Mouse (Mus musculus) MEL (cell line): ENCODE results near the gene Gm20721. TPM values are rescaled to one million over a fixed set of nuclear protein-coding genes. Genes with fewer than 3 reads are reported as not detected.

Experiments used
- DNase-seq: peaks from one replicate; pipeline ENCODE4 v3.0.0; 2011; ENCODE audit warnings: low read depth, low spot score
- H3K27ac ChIP-seq: 2 replicates; pipeline ENCODE4 v1.5.1; 2012; ENCODE audit warnings: low read depth, mild to moderate bottlenecking, control low read depth, low read length, moderate library complexity; ENCODE audit not compliant: control insufficient read depth
- H3K27me3 ChIP-seq, 2 experiments: fragments of 150-350 bp in 1 of 2; sonication (generic) in 1 of 2; 2 replicates each; pipeline ENCODE4 v1.6.1; 2012; ENCODE audit warnings: low read length in 2 of 2, mild to moderate bottlenecking in 2 of 2, improper control_type of control experiment in 1 of 2, moderate library complexity in 1 of 2; ENCODE audit not compliant: insufficient read depth in 2 of 2, control insufficient read depth in 1 of 2
- H3K36me3 ChIP-seq, 2 experiments: 2 replicates each; pipeline ENCODE4 v1.6.1; 2012 to 2014; ENCODE audit warnings: low read length in 2 of 2, improper control_type of control experiment in 1 of 2, inconsistent platforms in 1 of 2, mild to moderate bottlenecking in 1 of 2; ENCODE audit not compliant: insufficient read depth in 2 of 2, control insufficient read depth in 1 of 2
- H3K4me1 ChIP-seq, 2 experiments: fragments of 150-350 bp in 1 of 2; sonication (generic) in 1 of 2; 2 replicates each; pipeline ENCODE4 v1.6.1; 2012; ENCODE audit warnings: low read length in 2 of 2, improper control_type of control experiment in 1 of 2, mild to moderate bottlenecking in 1 of 2; ENCODE audit not compliant: insufficient read depth in 2 of 2, control insufficient read depth in 1 of 2
- H3K4me3 ChIP-seq, 2 experiments: fragments of 150-350 bp in 1 of 2; sonication (generic) in 1 of 2; 2 replicates each; pipeline ENCODE4 v1.5.1; 2012; ENCODE audit warnings: low read depth in 2 of 2, low read length in 2 of 2, mild to moderate bottlenecking in 2 of 2, moderate library complexity in 2 of 2, control low read depth in 1 of 2, improper control_type of control experiment in 1 of 2; ENCODE audit not compliant: control insufficient read depth in 1 of 2, insufficient read depth in 1 of 2
- H3K79me2 ChIP-seq: 2 replicates; pipeline ENCODE4 v1.6.1; 2012; ENCODE audit warnings: mild to moderate bottlenecking, low read length, moderate library complexity; ENCODE audit not compliant: control insufficient read depth, poor library complexity, insufficient read depth
- H3K9ac ChIP-seq: 2 replicates; pipeline ENCODE4 v1.6.1; 2012; ENCODE audit warnings: low read depth, mild to moderate bottlenecking, control low read depth, low read length, moderate library complexity; ENCODE audit not compliant: control insufficient read depth, poor library complexity, severe bottlenecking
- H3K9me3 ChIP-seq: fragments of 150-350 bp; sonication (generic); replicated peaks from 2 replicates; pipeline ENCODE4 v1.6.1; 2012; ENCODE audit warnings: mild to moderate bottlenecking, low read length, improper control_type of control experiment, moderate library complexity; ENCODE audit not compliant: insufficient read depth
- CHD2 ChIP-seq: IDR thresholded peaks from 2 replicates; pipeline ENCODE4 v1.6.1; 2011; ENCODE audit warnings: low read length, improper control_type of control experiment
- CTCF ChIP-seq, 3 experiments: IDR thresholded peaks in 2 of 3; conservative IDR thresholded peaks in 1 of 3; 2 replicates each; pipeline ENCODE4 v1.5.1; 2011 to 2012; ENCODE audit warnings: low read length in 3 of 3, low read depth in 2 of 3, mild to moderate bottlenecking in 2 of 3, improper control_type of control experiment in 1 of 3, inconsistent platforms in 1 of 3, mixed read lengths in 1 of 3, moderate library complexity in 1 of 3; ENCODE audit not compliant: control insufficient read depth in 1 of 3, insufficient read depth in 1 of 3, poor library complexity in 1 of 3, severe bottlenecking in 1 of 3
- E2F4 ChIP-seq: IDR thresholded peaks from 2 replicates; pipeline ENCODE4 v1.6.1; 2011; ENCODE audit warnings: low read depth, low read length, improper control_type of control experiment, borderline replicate concordance
- ETS1 ChIP-seq: IDR thresholded peaks from 2 replicates; pipeline ENCODE4 v1.6.1; 2012; ENCODE audit warnings: low read depth, mild to moderate bottlenecking, inconsistent platforms, low read length, improper control_type of control experiment, moderate library complexity
- GABPA ChIP-seq: IDR thresholded peaks from 2 replicates; pipeline ENCODE4 v1.6.1; 2012; ENCODE audit warnings: low read depth, mild to moderate bottlenecking, inconsistent platforms, low read length, improper control_type of control experiment, moderate library complexity
- GATA1 ChIP-seq: IDR thresholded peaks from 2 replicates; pipeline ENCODE4 v1.6.1; 2011; ENCODE audit warnings: low read depth, low read length, improper control_type of control experiment
- JUND ChIP-seq: IDR thresholded peaks from 2 replicates; pipeline ENCODE4 v1.6.1; 2011; ENCODE audit warnings: low read depth, mild to moderate bottlenecking, improper control_type of control experiment, low read length
- MAFK ChIP-seq: IDR thresholded peaks from 2 replicates; pipeline ENCODE4 v1.6.1; 2011; ENCODE audit warnings: low read depth, mild to moderate bottlenecking, low read length, improper control_type of control experiment, borderline replicate concordance
- MAZ ChIP-seq: IDR thresholded peaks from 2 replicates; pipeline ENCODE4 v1.6.1; 2012; ENCODE audit warnings: low read depth, mild to moderate bottlenecking, inconsistent platforms, low read length, improper control_type of control experiment
- MEF2A ChIP-seq: IDR thresholded peaks from 2 replicates; pipeline ENCODE4 v1.6.1; 2014; ENCODE audit warnings: low read depth, mild to moderate bottlenecking, inconsistent platforms, low read length, improper control_type of control experiment; ENCODE audit not compliant: poor library complexity, insufficient replicate concordance, severe bottlenecking; ENCODE audit errors: extremely low read depth
- MXI1 ChIP-seq: IDR thresholded peaks from 2 replicates; pipeline ENCODE4 v1.6.1; 2011; ENCODE audit warnings: mild to moderate bottlenecking, low read depth, low read length, improper control_type of control experiment
- MYB ChIP-seq: IDR thresholded peaks from 2 replicates; pipeline ENCODE4 v1.6.1; 2011; ENCODE audit warnings: mild to moderate bottlenecking, low read depth, low read length, improper control_type of control experiment
- MYC ChIP-seq: IDR thresholded peaks from 2 replicates; pipeline ENCODE4 v1.6.1; 2011; ENCODE audit warnings: low read depth, mild to moderate bottlenecking, low read length, improper control_type of control experiment, moderate library complexity
- NELFE ChIP-seq: IDR thresholded peaks from 2 replicates; pipeline ENCODE4 v1.6.1; 2011; ENCODE audit warnings: low read depth, low read length, improper control_type of control experiment
- POLR2A ChIP-seq, 2 experiments: IDR thresholded peaks; 2 replicates each; pipeline ENCODE4 v1.6.1; 2011 to 2012; ENCODE audit warnings: low read length in 2 of 2, mild to moderate bottlenecking in 2 of 2, control low read depth in 1 of 2, improper control_type of control experiment in 1 of 2, low read depth in 1 of 2, moderate library complexity in 1 of 2; ENCODE audit not compliant: control insufficient read depth in 1 of 2, insufficient read depth in 1 of 2, poor library complexity in 1 of 2
- POLR2AphosphoS2 ChIP-seq: IDR thresholded peaks from 2 replicates; pipeline ENCODE4 v1.6.1; 2011; ENCODE audit warnings: low read length, improper control_type of control experiment
- RAD21 ChIP-seq: IDR thresholded peaks from 2 replicates; pipeline ENCODE4 v1.6.1; 2011; ENCODE audit warnings: mild to moderate bottlenecking, low read depth, low read length, improper control_type of control experiment
- SIN3A ChIP-seq: IDR thresholded peaks from 2 replicates; pipeline ENCODE4 v1.6.1; 2012; ENCODE audit warnings: low read length, improper control_type of control experiment, inconsistent platforms
- SMC3 ChIP-seq: IDR thresholded peaks from 2 replicates; pipeline ENCODE4 v1.6.1; 2011; ENCODE audit warnings: low read depth, low read length, improper control_type of control experiment
- TAL1 ChIP-seq: IDR thresholded peaks from 2 replicates; pipeline ENCODE4 v1.6.1; 2012; ENCODE audit warnings: mild to moderate bottlenecking, inconsistent platforms, low read length, moderate library complexity, mixed read lengths
- UBTF ChIP-seq: IDR thresholded peaks from 2 replicates; pipeline ENCODE4 v1.6.1; 2012; ENCODE audit warnings: low read depth, mild to moderate bottlenecking, inconsistent platforms, low read length, improper control_type of control experiment, moderate library complexity, borderline replicate concordance; ENCODE audit not compliant: insufficient read depth
- USF2 ChIP-seq, 2 experiments: IDR thresholded peaks; 2 replicates each; pipeline ENCODE4 v1.6.1; 2011 to 2012; ENCODE audit warnings: improper control_type of control experiment in 2 of 2, low read length in 2 of 2, borderline replicate concordance in 1 of 2, inconsistent platforms in 1 of 2, low read depth in 1 of 2, mild to moderate bottlenecking in 1 of 2; ENCODE audit not compliant: insufficient read depth in 1 of 2
- ZC3H11A ChIP-seq: IDR thresholded peaks from 2 replicates; pipeline ENCODE4 v1.6.1; 2012; ENCODE audit warnings: low read depth, mild to moderate bottlenecking, inconsistent platforms, low read length, improper control_type of control experiment
- ZMIZ1 ChIP-seq: IDR thresholded peaks from 2 replicates; pipeline ENCODE4 v1.6.1; 2012; ENCODE audit warnings: low read depth, mild to moderate bottlenecking, inconsistent platforms, low read length, improper control_type of control experiment, moderate library complexity
- ZNF384 ChIP-seq: IDR thresholded peaks from 2 replicates; pipeline ENCODE4 v1.6.1; 2012; ENCODE audit warnings: low read depth, mild to moderate bottlenecking, inconsistent platforms, low read length, improper control_type of control experiment
- polyA plus RNA-seq, 2 experiments: library from polyadenylated mRNA; stranded (reverse) in 1 of 2; unstranded in 1 of 2; fragments of >175 nt in 1 of 2; fragments of >200 nt in 1 of 2; gene quantifications; 2 replicates each; pipeline versions ENCODE4 v1.2.1 to v1.2.4; 2012; ENCODE audit warnings: low replicate concordance in 2 of 2, low read depth in 1 of 2; ENCODE audit not compliant: insufficient read length in 2 of 2, insufficient read depth in 1 of 2, missing spikeins in 1 of 2
- total RNA-seq: library from RNA; depleted of rRNA; stranded (reverse); fragments of 300-350 nt; gene quantifications from 2 replicates; pipeline ENCODE4 v1.2.3, GENCODE M21; 2012

Gm20721 gene
- total and polyA plus RNA-seq, 3 experiments: 34.2 to 171 TPM; not detected in 1

- Histone ChIP-seq H3K79me2 (no peaks in the 10 kb centered on the region), H3K9ac (no peak overlapping the region), H3K4me1 (no peaks in the 10 kb centered on the region), H3K36me3 (no peaks in the 10 kb centered on the region), H3K4me3 (no peak overlapping the region), H3K27me3 (no peaks in the 10 kb centered on the region), H3K27ac (no peak overlapping the region), H3K9me3 (no peaks in the 10 kb centered on the region)
- no peak for DNase-seq
- TF ChIP-seq MEF2A (no peak), SMC3 (no peak), CHD2 (no peak), USF2 (IDR thresholded peaks at IDR 0.05; ENCODE audit: borderline replicate concordance in 1 of 2, insufficient read depth in 1 of 2, low read depth in 1 of 2, low read length in 2 of 2) (no peak), MAZ (no peak), ETS1 (no peak), TAL1 (no peak), JUND (no peak), GATA1 (no peak), MYB (no peak)
Measured at GRCm38 (mm10) chr2:174300186-174300585, 46.3 kb downstream of the Gm20721 start.

- no peak for DNase-seq
- TF ChIP-seq SMC3 (no peak), POLR2A (IDR thresholded peaks at IDR 0.05; ENCODE audit: control insufficient read depth in 1 of 2, insufficient read depth in 1 of 2, low read depth in 1 of 2, low read length in 2 of 2, poor library complexity in 1 of 2) (no peak)
- Histone ChIP-seq H3K4me1 (no peaks in the 10 kb centered on the region), H3K79me2 (no peaks in the 10 kb centered on the region), H3K9me3 (no peaks in the 10 kb centered on the region), H3K9ac (no peak overlapping the region), H3K36me3 (no peaks in the 10 kb centered on the region), H3K27me3 (no peaks in the 10 kb centered on the region), H3K4me3 (no peak overlapping the region), H3K27ac (no peak overlapping the region)
Measured at GRCm38 (mm10) chr2:174299771-174300160, 46.7 kb downstream of the Gm20721 start.

GRCm38 (mm10) chr2:174299091-174299770 is 47.3 kb downstream of the Gm20721 start:
- no peak for DNase-seq
- H3K4me3 ChIP-seq: no peak overlapping the region
- H3K9me3 ChIP-seq: no peaks in the 10 kb centered on the region
- H3K79me2 ChIP-seq: no peaks in the 10 kb centered on the region
- no peak overlapping the region for H3K27ac ChIP-seq
- H3K4me1 ChIP-seq: no peaks in the 10 kb centered on the region
- TF ChIP-seq ZNF384 (no peak), CTCF (IDR thresholded peaks at IDR 0.05 in 2 of 3, conservative IDR thresholded peaks at IDR 0.05 in 1 of 3; ENCODE audit: control insufficient read depth in 1 of 3, insufficient read depth in 1 of 3, low read depth in 2 of 3, low read length in 3 of 3, poor library complexity in 1 of 3, severe bottlenecking in 1 of 3) (no peak), MAFK (no peak), E2F4 (no peak), USF2 (IDR thresholded peaks at IDR 0.05; ENCODE audit: borderline replicate concordance in 1 of 2, insufficient read depth in 1 of 2, low read depth in 1 of 2, low read length in 2 of 2) (no peak), MYC (no peak), UBTF (no peak), NELFE (no peak), MXI1 (no peak), GATA1 (no peak), ZC3H11A (no peak), JUND (no peak), SIN3A (no peak), POLR2AphosphoS2 (no peak), ZMIZ1 (no peak), MAZ (no peak), RAD21 (no peak), POLR2A (IDR thresholded peaks at IDR 0.05; ENCODE audit: control insufficient read depth in 1 of 2, insufficient read depth in 1 of 2, low read depth in 1 of 2, low read length in 2 of 2, poor library complexity in 1 of 2) (no peak), GABPA (no peak)
- H3K9ac ChIP-seq: no peak overlapping the region
- no peaks in the 10 kb centered on the region for H3K36me3 ChIP-seq
- H3K27me3 ChIP-seq: no peaks in the 10 kb centered on the region
